Mouse (Mus musculus) cerebellum, adult 2 months (tissue): ENCODE results near the gene Gins3.

Experiments
- CTCF ChIP-seq: fragments of 200-500 bp; IDR thresholded peaks from 2 replicates; pipeline ENCODE4 v1.5.1; 2011; ENCODE audit warnings: low read depth, mild to moderate bottlenecking, control low read depth, low read length, moderate library complexity, borderline replicate concordance; ENCODE audit not compliant: insufficient read depth
- POLR2A ChIP-seq: fragments of 200-500 bp; IDR thresholded peaks from 2 replicates; pipeline ENCODE4 v1.6.1; 2011; ENCODE audit warnings: low read length, control low read depth, borderline replicate concordance; ENCODE audit not compliant: insufficient read depth

DNA sequence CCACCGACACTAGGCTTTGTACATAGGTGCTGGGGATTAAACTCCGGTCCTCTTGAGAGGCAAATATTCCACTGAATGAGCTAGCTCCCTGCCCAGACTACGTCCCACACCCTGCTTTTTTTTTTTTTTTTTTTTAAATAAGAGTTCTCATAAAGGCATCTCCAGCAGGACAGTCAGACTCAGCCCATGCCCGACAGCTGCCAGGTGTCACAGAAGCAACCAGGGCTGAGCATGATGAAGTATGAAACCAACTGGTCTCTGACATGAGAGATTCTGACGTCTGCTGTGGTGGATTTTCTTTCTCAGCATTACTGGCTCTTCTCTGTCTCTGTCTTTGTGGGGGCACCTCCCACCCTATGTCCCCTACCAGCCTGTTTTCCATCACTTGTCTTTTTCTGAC lies 21.5 kb upstream of the Gins3 start:
- TF ChIP-seq POLR2A (no peak), CTCF (no peak)
